ENCODE assay signal across 8 mouse cellular contexts in genomic region chr8:91134659-91135058, GRCm38 (mm10).
DNase-seq lines count a peak whose midpoint lies in the region; ATAC-seq and TF ChIP-seq lines count a peak whose summit lies in the region.

No protein-coding gene starts in this region.

- H3K27me3 ChIP-seq in forebrain, embryonic 10.5 days (ENCODE audit: poor library complexity, severe bottlenecking): no peaks in the 10 kb centered on the region
- H3K27me3 ChIP-seq in kidney, embryonic 15.5 days: no peaks in the 10 kb centered on the region
- H3K27me3 ChIP-seq in neural tube, embryonic 14.5 days (ENCODE audit: control insufficient read depth, insufficient read depth, low read length): no peaks in the 10 kb centered on the region

- no peak for ATAC-seq in kidney, embryonic 15.5 days (replicated peaks; ENCODE audit: low FRiP score)
- no peak for ATAC-seq in neural tube, embryonic 14.5 days (ENCODE audit: low read depth)
- ATAC-seq in erythroid progenitor cell, adult 5-6 weeks (replicated peaks; ENCODE audit: low FRiP score, poor library complexity, severe bottlenecking): no peak

- 62% methylated on average over 12 of the region's 12 CpGs for WGBS in forebrain, embryonic 10.5 days
- 32% methylated on average over 12 of the region's 12 CpGs for WGBS in kidney, embryonic 15.5 days
- 12% methylated on average over 12 of the region's 12 CpGs for WGBS in neural tube, embryonic 14.5 days

- intact Hi-C loops in left cerebral cortex, adult 2 months (cut with DNase I): no loop called here
- intact Hi-C loops in left cerebral cortex, postnatal 36 days (cut with DNase I): no loop called here

- H3K4me1 ChIP-seq in forebrain, embryonic 10.5 days: peaks cover 41% of the 10 kb centered on the region
- H3K4me1 ChIP-seq in kidney, embryonic 15.5 days: peaks cover 35% of the 10 kb centered on the region
- peaks cover 10% of the 10 kb centered on the region for H3K4me1 ChIP-seq in neural tube, embryonic 14.5 days (ENCODE audit: control insufficient read depth, insufficient read depth, low read length)

- peak overlapping the region; percentile 90 for H3K27ac ChIP-seq in left cerebral cortex, adult 2 months
- H3K27ac ChIP-seq in forebrain, embryonic 10.5 days: peak overlapping the region; percentile 87
- peak overlapping the region; percentile 85 for H3K27ac ChIP-seq in kidney, embryonic 15.5 days
- H3K27ac ChIP-seq in neural tube, embryonic 14.5 days (ENCODE audit: low read depth, low read length): peak overlapping the region; percentile 82

- peaks cover 10% of the 10 kb centered on the region for H3K36me3 ChIP-seq in forebrain, embryonic 10.5 days (replicated peaks)
- peaks cover 15% of the 10 kb centered on the region for H3K36me3 ChIP-seq in kidney, embryonic 15.5 days
- H3K36me3 ChIP-seq in neural tube, embryonic 14.5 days (ENCODE audit: control insufficient read depth, insufficient read depth, low read length): no peaks in the 10 kb centered on the region; the same call in 1 of the 2 replicates

- no peak for DNase-seq in left cerebral cortex, adult 2 months (ENCODE audit: extremely low spot score in 1 of 2, low spot score in 2 of 2)
- DNase-seq in left cerebral cortex, postnatal 36 days (ENCODE audit: low spot score in 2 of 2): no peak
- DNase-seq in forebrain, embryonic 10.5 days (ENCODE audit: extremely low spot score, low spot score): no peak
- DNase-seq in right cerebral cortex, postnatal 25 days: no peak
- DNase-seq in urinary bladder, postnatal 25 days (ENCODE audit: low spot score): no peak

- TF ChIP-seq CTCF in left cerebral cortex, adult 2 months (IDR thresholded peaks at IDR 0.05): no peak

- H3K9me3 ChIP-seq in forebrain, embryonic 10.5 days: no peaks in the 10 kb centered on the region
- no peaks in the 10 kb centered on the region for H3K9me3 ChIP-seq in kidney, embryonic 15.5 days (replicated peaks)
- H3K9me3 ChIP-seq in neural tube, embryonic 14.5 days (ENCODE audit: control insufficient read depth, low read length): no peaks in the 10 kb centered on the region

- H3K4me3 ChIP-seq in left cerebral cortex, adult 2 months: peak overlapping the region; percentile 31
- H3K4me3 ChIP-seq in forebrain, embryonic 10.5 days: peak overlapping the region; percentile 94
- H3K4me3 ChIP-seq in kidney, embryonic 15.5 days (replicated peaks): peak overlapping the region; percentile 90
- H3K4me3 ChIP-seq in neural tube, embryonic 14.5 days (ENCODE audit: low read depth, low read length): peak overlapping the region; percentile 98; the same call in 1 of the 2 replicates

- H3K4me2 ChIP-seq in kidney, embryonic 15.5 days: peak overlapping the region; percentile 54
- H3K4me2 ChIP-seq in neural tube, embryonic 14.5 days (ENCODE audit: low read depth, low read length): peak overlapping the region; percentile 47; the same call in 1 of the 2 replicates

- no peak overlapping the region for H3K9ac ChIP-seq in kidney, embryonic 15.5 days
- 0 out of 2 replicates have a peak overlapping the region, but pooled peaks have one; percentile 8 for H3K9ac ChIP-seq in neural tube, embryonic 14.5 days (replicated peaks; ENCODE audit: low read depth, low read length)

Comparison
In these comparisons a context has a peak if more than half of its experiments do, and no peak if none do; other contexts are left out.
1. H3K4me3 ChIP-seq: peak in every context shown above with its lines; median percentile 98 in neural tube, embryonic 14.5 days; 94 in forebrain, embryonic 10.5 days; 90 in kidney, embryonic 15.5 days; 31 in left cerebral cortex, adult 2 months.